Mouse (Mus musculus) layer of hippocampus, postnatal 10 days (tissue): ENCODE measurements around the gene Cplx2. TPM values are rescaled to one million over a fixed set of nuclear protein-coding genes. Genes with fewer than 3 reads are reported as not detected.
A peak's percentile ranks its signal among the peaks of the same experiment; 100 is the strongest.

Source experiments
- DNase-seq, 2 experiments: peaks; one replicate each; pipeline ENCODE4 v3.0.0; 2021; ENCODE audit warnings: low spot score in 2 of 2
- long read RNA-seq: library from polyadenylated mRNA; stranded (forward); transcript quantifications from one replicate; pipeline ENCODE4 v2.0.0, GENCODE M21; 2023
- total RNA-seq, 2 experiments: library from RNA; stranded (reverse); gene quantifications; 2 replicates each; pipeline ENCODE4 v1.2.3; 2021

The Cplx2 gene
- 100 to 1,000 TPM; 686 to 743 TPM for total RNA-seq
- long read RNA-seq, full-length matches to known transcripts, result 2 of 399 reads
- long read RNA-seq, partial matches to known transcripts, result 395 of 399 reads
- long read RNA-seq, other reads (novel, unspliced or antisense), result 2 of 399 reads

DNA sequence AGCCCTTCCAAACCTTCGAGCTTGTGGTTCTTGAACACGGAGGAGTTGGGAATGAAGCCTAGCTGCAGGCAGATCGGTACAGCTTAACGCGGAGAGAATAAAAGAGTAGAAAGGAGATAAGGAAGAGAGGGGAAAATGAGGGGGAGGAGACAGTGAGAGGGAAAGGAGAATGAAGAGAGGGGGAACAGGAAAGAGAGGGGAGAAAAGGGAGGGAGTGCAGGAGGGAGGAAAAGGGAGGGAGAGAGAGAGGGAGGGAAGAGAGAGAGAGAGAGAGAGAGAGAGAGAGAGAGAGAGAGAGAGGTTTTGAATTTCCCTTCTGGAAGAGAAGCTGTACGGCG lies at the start of gene Cplx2:
Gene Cplx2 (plus strand): TSS at position 301 of the 338 bp plus-strand sequence.
- no peak for DNase-seq

DNA sequence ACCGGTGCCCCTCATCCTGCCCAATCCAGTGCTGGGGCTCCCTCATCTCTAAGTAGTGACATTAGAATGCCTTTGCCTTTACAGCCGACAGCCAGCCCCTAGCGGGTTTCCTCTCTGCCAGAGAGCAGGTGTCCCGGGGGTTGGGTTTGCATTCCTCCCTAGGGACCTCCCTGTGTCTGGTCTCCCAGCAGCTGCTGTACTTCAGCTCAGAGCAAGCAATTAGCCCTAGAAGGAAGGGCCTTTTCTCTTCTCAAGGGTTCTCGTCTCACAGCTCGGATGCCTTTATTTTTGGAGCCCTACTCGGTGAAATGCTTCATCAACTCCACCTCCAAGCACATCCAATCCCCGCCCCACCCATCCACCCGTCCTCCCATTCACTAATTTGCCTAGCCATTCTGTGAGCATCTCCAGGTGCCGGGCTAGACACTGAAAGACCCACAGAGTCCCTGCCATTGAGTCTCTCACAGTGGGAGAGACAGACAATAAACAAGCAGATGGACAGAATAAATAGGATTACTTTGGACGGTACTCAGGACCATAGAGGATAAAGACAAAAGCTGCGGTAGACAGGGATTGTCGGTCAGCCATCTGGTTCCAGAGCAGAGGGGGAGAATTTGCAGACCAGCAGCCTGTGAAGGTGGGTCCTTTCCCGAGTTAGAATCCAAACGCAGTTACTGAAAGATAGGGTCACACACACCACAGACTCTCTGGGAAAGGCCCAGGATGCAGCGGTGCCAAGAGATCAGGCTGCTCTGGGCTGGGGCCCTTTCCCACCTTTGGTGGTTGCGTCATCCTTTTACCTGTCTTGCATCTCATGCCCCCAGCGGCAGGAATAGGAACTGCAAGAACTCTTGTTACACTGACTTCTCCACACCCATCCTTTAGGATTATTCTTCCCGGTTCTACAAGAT lies 48.5 kb upstream of the Cplx2 start:
- peak; percentile 63 to 73 for DNase-seq

DNA sequence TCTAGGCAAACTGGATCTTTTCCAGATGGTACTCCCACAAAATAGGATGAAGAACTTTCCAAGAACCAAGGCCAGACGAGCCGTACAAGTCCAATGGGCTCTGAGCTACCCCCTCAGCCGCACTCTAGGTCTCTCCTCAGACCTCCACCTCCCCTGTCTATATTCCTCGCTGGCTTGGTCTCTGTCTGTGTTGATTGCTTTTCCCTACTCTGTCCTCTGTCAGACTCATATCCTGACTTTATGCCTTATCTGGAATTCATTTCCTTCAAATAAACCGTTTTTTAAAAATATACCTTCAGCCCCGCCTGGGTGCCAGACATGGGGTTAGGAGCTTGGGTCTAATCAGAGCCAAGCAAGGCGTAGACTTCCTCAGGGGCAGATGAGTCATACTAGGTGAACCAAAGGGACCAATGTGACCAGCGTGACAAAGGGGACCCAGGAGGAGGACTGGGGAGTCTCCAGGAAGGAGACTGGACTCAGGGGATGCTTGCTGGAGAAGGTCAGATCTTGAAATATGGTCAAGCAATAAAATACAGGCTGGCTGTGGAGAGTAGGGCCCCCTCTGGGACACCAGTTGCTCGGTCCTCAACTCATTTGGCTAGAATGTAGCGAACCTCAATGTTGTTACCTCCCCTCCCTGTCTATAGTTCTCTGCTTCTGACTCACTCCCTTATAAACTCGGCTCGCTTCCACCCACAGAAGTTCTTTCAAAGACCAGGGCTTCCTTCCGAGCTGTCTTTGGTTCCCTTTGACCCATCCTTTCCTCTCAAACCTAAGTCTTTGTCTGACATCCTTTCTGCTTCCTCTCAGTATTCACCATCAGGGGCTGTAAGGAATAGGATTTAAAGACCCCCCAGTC lies 47.6 kb upstream of the Cplx2 start:
- DNase-seq, result no peak

DNA sequence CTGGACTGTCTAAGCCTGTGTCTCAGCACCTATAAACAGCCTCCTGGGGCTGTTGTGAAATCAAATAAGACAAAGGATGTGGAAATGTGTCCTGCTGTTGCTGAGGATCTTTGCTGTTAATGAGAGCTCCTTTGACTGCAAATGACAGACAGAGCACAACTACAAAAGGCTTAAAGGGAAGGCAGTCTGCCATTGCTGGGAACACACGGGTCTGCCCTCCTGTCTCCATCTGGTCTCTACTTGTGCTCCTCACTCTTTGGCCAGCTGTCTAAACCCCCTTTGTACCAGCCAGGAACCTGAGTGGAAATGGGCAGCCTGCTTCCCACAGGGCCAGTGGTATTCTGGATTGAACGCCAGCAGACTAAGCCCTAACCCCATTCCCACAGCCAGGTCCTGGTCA lies 47.0 kb upstream of the Cplx2 start:
- peak in 1 of 2 experiments; percentile 55 for DNase-seq

DNA sequence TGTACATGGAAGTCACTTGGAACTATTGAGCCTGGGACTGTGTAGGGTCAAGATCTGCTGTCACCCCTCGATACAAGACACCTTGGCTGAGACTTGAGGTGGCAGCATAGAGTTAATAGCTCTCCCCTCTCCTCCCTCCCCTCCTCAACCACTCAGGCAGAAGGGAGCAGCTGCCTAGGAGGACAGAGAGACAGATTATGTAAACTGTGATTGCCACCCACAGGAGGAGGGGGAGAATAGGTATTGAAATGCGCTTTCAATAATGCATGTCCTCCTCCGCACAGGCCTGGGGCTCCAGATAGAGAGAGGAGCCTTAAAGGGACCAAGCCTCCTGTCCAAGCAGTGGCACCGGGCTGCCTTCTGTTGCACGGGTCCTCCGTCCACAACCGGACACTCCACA lies 45.3 kb upstream of the Cplx2 start:
- DNase-seq, result peak in 1 of 2 experiments; percentile 39

DNA sequence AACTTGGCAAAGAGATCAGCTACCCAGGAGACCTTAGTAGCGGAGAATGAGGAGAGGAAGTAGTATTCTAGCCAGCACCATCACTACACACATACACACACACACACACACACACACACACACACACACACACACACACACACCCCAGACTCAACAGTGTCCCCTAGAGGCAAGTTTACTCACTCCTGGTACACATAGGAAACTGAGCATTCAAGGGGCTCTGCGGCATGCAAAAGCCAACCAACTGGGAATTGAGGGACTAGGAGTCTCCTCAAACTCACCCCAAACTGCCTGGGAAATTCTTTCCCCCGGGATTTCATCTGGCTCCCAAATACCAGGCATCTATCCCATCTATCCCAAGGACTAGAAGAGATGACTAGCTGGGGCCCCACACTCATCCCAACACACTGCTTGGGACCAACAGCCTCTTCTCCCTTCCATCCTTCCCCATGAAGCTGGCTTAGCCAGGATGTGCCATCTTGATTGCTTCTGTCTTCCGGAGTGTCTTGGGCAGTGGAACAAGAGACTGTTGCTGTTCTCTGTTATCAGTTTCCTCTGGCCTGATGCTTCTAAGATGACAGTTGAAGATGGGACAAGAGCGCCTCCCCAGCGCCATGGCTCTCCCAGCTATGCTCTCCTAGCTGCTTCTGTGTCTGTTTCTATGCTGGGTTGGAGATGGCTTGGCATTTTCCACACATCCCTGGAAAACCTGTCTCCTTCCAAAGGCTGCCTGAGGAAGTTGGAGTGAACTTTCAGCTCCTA lies 44.3 kb upstream of the Cplx2 start:
- DNase-seq, result no peak

DNA sequence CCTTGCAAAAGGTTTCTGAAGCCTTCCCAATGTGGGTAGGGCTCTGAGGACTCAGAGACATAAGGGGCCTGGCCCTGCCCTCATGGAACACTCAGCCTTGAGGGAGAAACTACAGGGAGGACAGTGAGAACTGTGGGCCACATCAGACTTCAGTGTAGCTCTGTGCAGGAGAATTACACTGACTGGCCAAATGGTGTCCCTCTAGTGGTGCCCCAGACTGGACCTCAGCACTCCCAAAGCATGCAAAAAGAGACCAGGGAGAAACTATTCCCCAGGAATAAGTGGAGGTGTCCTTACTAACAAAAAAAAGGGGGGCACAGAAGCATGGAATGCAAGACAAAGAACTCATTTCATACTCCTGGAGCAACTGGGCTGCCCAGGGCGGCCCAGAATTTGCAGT lies 43.1 kb upstream of the Cplx2 start:
- no peak for DNase-seq

DNA sequence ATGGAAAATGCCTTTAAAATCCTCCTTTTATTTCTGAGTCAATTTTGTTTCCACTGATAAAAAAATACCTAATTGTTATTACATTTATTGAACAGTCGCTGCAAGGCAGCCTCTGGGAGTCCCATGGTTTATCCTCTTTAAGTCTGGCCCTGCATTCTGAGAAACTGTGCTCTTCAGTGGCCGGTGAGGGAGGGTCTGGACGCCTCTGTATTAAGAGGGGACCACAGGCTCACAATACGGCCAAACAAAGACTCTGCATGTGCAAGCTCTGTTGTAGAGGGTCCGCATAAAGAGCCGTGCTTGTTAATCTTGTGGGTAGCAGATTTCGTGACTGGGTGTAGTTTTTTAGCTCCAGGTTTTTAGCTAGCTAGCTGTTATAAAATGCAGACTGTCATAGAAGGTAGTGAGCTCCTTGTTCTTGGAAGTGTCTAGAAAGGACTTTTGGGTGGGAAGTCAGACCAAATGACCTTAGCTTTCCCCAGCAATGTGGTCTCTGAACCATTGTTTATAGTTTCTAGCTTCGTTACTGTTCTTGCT lies 42.1 kb upstream of the Cplx2 start:
- DNase-seq, result no peak

DNA sequence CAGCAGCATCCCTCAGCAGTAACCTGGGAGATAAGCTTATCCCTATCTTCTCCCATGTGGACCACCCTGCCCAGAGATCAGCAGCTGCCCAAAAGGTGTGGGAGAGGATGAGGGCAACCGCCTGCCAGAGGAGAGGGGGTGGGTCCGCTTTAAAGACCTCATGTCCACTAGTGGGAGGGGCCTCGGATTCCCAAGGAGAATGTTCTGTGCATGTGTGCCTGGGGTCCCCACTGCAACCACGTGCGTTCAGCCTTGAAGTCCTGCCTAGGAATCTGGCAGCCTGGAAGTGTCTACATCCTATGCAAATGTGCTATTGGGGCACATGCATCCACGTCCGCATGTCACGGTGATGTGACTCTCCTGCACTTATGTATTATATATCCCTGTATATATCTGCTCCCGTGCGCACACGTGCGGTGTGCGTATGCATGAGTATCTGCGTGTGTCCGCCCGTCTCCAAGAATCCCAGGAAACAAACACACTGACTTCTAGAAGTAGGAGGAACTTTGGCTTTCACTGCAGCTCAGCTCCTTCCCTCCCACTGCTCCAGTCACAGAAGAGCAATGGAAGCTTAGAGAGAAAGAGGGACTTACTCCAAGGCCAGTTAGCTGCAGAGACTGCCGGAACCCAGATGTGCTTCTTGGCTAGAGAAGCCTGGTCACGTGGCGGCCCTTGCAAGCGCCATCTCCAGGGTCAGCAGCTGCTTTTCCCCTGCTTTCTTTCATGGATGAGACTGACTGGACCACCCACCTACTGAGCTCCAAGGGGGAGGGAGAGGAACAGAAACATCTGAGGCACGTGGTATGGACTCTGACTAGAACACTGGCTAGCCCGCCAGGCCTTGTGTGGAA lies 39.1 kb upstream of the Cplx2 start:
- DNase-seq, result peak; percentile 47 to 48

DNA sequence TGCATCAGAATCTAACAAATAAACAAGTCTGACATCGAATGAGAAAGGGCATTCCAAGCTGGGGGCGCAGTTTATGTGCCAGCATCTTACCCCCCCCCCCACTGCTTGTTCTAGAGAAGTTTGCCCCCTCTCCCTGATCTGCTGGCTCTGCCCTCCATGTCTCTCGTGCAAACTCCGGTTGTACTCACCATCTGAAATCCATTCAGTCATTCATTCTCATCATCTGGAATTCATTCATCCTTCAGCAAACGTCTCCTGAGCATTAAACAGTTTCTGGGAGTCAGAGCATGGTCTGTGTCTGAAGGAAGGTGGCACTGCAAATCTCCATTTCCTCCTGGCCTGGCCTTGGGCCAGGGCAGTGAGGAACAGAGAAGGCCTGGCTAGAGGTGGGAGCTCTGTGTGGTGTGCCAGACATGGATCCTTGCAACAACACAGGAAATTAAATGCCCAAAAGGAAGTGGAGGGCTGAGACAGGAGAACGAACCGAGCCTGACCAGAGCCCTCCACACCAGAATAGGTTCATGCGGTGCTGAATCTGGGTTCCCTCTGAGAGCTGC lies 38.1 kb upstream of the Cplx2 start:
- DNase-seq, result no peak

DNA sequence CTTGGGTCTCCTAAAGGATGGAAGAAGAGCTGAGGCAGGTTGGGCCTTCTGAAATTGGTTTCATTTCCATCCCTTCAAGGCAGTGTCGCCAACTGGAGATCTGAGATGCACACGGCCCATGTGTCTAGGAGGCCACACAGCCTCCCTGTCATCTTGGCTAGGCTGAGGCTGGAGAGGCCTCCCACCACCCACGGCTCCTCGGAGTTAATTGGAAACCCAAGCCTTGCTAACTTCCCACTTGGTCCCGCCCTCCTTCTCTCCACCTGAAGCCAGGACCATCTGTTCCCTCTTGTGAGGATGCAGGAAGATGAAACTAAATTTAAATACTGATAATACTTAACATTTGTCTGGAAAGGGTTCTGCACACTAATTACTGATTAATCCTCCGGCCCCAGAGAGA lies 34.1 kb upstream of the Cplx2 start:
- no peak for DNase-seq

DNA sequence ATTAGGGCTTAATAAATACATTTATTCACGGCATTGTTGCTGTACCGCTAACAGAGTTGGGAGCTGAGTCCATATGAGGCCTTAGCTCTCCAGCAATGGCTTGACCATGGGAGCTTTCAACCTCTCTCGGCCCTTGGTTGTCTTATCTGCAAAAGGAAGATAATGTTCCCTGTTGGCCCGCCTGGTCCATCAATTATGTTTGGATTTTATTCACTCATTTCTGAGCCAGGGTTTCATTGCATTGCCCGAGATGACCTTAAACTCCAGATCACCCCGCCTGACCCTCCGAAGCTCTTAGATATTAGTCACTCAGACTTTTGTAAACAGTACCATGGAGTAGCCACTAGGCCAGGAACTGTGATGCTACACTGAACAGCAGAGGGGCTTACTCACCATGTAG lies 33.6 kb upstream of the Cplx2 start:
- DNase-seq, result no peak

DNA sequence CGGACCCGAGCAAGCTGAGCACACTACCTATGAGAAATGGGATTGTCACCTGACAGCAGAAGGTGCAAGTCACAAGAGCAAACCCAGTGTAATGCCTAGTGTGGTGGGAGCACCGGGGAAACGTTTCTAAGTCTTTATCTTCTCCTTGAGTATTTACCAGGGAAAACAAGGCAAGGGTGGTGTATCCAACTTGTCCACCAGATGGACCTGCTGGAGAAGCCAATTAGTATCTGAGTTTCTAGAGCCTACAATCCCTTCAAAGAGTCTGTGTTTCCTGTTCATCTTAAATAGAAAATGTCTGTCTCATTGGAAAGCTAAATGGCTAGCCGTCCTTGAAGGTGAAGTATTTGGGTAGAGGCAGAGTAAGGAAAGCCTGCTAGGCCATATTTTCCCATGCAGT lies 32.3 kb upstream of the Cplx2 start:
- DNase-seq, result no peak

DNA sequence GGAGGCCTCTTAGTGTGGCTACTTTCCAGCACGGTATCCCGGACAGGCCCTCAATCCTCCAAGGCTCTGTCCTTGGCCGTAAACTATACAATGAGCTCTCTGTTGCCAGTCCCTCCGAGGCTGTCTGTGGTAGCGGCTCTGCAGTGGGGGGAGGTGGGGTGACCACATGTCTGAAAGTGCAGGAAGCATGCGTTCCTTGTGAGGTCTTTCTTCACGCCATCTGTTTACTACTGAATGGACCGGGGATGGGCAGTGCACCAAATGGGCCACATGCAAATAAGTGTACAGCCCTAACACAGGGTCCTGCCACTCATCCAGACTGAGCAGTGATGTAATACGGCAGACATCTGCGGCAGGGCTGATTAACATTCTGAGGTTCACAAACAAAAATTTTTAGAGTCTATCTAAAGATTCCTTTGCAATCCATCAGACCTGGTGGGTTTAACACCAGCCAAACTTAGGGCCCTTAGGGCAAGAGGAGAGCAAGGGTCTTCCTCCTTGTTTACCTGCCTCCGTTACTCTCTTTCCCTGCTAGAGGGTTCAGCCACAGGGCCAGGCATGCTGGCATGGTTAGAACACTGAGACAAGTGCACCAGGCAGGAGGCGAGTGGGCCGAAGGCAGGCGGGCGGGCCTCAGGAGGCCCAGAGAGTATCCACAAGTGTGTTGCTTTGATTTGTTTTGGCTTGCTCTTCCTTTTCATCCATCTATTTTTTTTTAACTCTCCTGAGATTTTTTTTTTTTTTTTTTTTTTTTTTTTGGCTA lies 25.1 kb upstream of the Cplx2 start:
- DNase-seq, result peak in 1 of 2 experiments; percentile 45

DNA sequence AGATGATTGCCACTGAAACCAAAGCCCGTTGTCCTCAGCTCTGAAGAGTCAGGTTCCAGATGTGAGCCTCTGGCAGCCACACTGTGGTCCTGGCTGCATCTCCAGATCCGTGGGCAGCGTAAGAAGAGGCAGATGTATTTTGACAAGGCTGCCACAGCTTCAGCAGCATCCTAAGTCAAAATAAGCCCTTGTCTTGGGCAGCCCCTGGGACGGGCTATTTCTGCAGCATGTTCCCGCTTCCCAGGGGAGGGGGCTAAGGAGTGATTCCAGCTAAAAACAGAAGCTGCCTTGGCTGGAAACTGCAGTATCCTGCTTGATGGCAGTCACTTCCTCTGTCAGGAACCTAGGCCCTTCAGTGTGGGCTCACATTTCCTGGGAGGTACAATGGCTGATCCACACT lies 23.1 kb upstream of the Cplx2 start:
- DNase-seq, result no peak

DNA sequence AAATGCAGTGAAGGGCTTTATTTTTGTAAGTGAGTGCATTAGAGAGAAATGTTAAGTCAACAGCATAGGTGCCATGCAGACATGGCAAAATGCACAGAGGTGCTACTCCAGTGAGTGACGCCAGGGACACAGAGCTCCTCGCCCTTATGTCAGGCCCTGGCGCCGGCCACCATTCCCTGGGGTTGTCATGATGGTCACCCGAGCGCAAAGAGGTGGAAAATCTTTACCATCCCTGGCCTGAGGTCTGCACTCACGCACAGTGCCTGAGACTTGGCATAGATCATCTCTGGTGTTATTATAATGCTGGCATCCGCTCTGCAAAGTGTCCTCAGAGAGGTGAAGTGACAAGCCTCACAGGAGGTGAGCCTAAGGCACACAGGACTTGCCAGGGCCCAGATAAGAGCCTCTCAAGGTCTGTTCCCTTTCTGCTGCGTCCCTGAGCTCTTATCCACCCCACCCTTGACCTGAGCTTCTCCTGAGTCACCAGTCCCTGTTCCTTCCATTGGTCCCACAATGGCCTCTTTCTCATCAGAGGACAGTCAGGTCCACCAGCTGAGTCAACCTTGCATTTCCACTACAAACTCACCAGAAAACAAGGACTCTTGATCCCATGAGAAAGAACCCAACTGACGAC lies 21.9 kb upstream of the Cplx2 start:
- no peak for DNase-seq

DNA sequence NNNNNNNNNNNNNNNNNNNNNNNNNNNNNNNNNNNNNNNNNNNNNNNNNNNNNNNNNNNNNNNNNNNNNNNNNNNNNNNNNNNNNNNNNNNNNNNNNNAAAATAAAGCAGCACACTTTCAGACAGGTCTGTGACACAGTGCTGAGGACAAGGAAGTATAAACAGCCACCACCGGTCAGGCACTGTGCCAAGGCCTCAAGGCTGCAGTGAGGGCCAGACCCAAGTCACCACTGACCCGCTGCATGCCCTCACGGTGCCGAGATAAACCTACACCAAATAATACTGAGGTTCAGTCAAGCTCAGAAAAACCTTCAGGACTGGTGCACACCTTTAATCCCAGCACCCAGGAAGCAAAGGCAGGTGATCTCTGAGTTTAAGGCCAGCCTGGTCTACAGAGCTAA lies 13.7 kb upstream of the Cplx2 start:
- no peak for DNase-seq

DNA sequence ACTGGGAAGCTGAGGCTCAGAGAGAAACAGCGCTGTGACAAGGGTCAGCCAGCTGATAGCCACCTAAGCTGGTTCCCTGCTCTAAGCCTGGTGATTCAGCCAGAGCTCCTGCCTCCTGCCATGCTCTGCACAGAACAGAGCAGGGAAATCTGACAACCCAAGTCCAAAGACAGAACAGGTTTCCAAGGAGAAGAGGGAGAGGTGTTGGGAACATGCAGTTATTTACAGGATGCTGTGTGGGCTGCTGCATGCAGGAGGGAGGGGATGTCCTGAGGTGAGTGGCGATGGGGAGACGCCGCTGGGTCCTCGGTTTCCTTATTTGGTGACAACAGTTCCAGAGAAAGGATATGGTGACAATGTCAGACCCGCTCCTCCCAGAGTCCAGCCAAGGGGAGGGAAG lies 12.0 kb upstream of the Cplx2 start:
- no peak for DNase-seq

DNA sequence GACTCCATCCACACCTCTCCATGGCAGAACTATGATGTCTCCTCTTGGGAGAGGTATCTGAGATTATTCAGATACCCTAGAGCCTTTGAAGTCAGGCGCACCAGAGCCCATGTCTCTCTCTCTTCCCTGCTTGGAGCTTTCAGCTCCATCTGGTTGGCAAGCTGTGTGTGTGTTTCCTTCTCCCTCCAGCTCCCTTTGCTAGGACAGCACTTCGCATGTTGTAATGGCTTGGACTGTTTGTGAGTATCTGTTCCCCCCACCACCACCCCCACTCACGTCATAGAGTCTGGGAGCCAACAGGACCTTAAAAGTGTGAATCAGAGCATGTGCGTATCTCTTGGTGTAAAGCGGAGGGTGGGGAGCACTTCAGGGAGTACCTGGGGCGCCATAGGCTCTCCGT lies 6.5 kb upstream of the Cplx2 start:
- DNase-seq, result no peak
